Mouse (Mus musculus) testis, adult 2 months (tissue): Measurements from ENCODE around the gene Efcab11.

ENCODE experiments used
- CTCF ChIP-seq: fragments of 200-500 bp; IDR thresholded peaks from 2 replicates; pipeline ENCODE4 v1.5.1; 2012; ENCODE audit warnings: low read depth, mild to moderate bottlenecking, inconsistent platforms, low read length, moderate library complexity; ENCODE audit not compliant: control insufficient read depth, insufficient read depth, insufficient replicate concordance
- POLR2A ChIP-seq: fragments of 200-500 bp; IDR thresholded peaks from 2 replicates; pipeline ENCODE4 v1.6.1; 2012; ENCODE audit warnings: low read depth, mild to moderate bottlenecking, inconsistent platforms, low read length, moderate library complexity; ENCODE audit not compliant: control insufficient read depth

DNA sequence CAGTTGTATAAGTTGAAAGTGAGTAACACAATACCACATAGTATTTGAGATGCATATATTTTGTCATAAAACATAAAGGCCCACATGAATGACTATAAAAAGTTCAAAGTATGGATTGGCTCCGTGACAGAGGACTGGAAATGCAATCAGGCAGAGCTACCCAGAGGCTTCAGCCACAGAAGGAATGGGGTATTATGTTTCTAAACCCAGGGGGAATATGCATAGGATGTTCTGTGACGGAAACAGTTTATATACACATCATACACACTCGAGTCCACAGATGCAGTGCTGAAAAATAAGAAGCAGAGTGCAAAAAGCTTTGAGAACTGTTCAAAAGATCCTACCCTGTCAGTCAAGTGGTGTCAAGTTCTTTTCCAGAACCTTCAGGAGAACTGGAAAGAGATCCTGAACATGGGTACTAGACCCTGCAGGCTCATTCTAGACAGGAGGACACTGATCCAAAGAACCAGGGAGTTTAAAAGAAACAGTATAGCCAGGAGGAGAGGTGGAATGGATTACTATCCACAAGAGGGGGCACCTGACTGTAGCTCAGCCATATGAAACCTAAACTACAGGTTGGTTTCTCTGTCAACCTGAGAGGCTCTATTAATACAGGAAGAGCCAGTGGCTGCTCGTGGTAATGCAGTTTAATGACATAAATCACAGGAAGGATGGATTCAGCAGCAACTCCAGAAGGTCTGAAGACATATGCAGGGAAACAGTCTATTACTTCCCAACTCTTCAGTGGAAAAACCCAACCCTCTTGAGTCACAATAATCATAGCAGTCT lies 64.9 kb downstream of the Efcab11 start:
- TF ChIP-seq CTCF (no peak), POLR2A (no peak)
